Mouse (Mus musculus) adrenal gland, adult 2 months (tissue): ENCODE results near the gene Adgrl4. TPM values are rescaled to one million over a fixed set of nuclear protein-coding genes. Genes with fewer than 3 reads are reported as not detected.

Experiments
- DNase-seq: peaks from one replicate; pipeline ENCODE4 v3.0.0; 2021
- long read RNA-seq: library from polyadenylated mRNA; stranded (forward); transcript quantifications from one replicate; pipeline ENCODE4 v2.0.0, GENCODE M21; 2021
- polyA plus RNA-seq: library from polyadenylated mRNA; depleted of rRNA; stranded (reverse); fragments of >200 nt; gene quantifications from 2 replicates; pipeline ENCODE4 v1.2.3, GENCODE M21; 2012; rRNA removed
- total RNA-seq, 2 experiments: library from RNA; stranded (reverse); gene quantifications; 2 replicates each; pipeline ENCODE4 v1.2.3; 2021

Gene Adgrl4
- total RNA-seq (10 to 100 TPM; 78.7 to 87.4 TPM), polyA plus RNA-seq (3.4 and 6.7 TPM in 2 replicates)
- long read RNA-seq, full-length matches to known transcripts = 10 of 14 reads
- long read RNA-seq, partial matches to known transcripts = 3 of 14 reads
- long read RNA-seq, other reads (novel, unspliced or antisense) = 1 of 14 reads

- DNase-seq = peak; percentile 61
These were observed at the start of gene Adgrl4 for GRCm38 (mm10) chr3:151437693-151438092. TSS of gene Adgrl4 (plus strand) at chr3:151437887.

DNA sequence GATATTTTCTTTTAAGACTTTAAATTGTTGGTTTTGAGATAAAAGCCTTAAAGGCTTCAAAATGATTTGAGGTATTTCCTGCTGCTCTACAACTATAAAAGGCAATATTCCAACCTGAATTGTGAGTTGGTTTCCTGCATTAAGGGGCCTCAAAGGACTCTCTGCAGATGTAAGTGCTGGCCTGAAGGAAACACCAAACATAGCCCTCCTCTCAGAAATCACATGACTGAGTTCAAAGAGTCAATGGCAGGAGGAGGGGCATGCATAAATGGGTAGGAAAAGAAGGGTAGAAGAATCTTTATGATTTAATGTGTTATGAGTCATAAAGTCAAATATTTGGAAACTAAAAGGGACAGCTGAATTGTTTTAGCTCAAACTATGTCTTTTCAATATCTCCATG, 46.8 kb upstream of the Adgrl4 start:
- DNase-seq = no peak

GRCm38 (mm10) chr3:151392891-151393290, 44.8 kb upstream of the Adgrl4 start:
- no peak for DNase-seq

- DNase-seq = no peak
These were observed 44.4 kb upstream of the Adgrl4 start for GRCm38 (mm10) chr3:151393330-151393729.

- DNase-seq = no peak
These were observed 38.4 kb upstream of the Adgrl4 start for GRCm38 (mm10) chr3:151399270-151399669.

DNA sequence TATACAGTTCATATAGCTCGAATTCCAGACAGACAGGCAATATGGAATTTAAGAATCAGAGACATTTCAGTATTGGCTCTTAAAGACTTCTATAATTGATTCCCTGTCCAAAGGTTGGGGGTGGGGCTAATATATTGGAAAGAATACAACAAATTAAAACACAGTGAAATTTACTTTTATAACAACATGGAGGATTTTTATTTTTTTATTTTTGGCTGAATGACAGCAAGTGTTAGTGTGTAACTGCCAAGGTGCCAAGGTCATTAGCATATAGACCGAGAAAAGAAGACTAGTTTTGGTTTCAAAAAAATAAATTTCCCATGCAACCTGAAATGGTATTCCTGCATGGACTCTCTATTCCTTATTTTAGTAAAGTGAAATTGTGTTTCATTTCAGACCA, 26.7 kb upstream of the Adgrl4 start:
- no peak for DNase-seq

- no peak for DNase-seq
These were observed 26.2 kb upstream of the Adgrl4 start for GRCm38 (mm10) chr3:151411488-151411887.

- DNase-seq = no peak
These were observed 20.8 kb upstream of the Adgrl4 start for GRCm38 (mm10) chr3:151416931-151417330.

DNA sequence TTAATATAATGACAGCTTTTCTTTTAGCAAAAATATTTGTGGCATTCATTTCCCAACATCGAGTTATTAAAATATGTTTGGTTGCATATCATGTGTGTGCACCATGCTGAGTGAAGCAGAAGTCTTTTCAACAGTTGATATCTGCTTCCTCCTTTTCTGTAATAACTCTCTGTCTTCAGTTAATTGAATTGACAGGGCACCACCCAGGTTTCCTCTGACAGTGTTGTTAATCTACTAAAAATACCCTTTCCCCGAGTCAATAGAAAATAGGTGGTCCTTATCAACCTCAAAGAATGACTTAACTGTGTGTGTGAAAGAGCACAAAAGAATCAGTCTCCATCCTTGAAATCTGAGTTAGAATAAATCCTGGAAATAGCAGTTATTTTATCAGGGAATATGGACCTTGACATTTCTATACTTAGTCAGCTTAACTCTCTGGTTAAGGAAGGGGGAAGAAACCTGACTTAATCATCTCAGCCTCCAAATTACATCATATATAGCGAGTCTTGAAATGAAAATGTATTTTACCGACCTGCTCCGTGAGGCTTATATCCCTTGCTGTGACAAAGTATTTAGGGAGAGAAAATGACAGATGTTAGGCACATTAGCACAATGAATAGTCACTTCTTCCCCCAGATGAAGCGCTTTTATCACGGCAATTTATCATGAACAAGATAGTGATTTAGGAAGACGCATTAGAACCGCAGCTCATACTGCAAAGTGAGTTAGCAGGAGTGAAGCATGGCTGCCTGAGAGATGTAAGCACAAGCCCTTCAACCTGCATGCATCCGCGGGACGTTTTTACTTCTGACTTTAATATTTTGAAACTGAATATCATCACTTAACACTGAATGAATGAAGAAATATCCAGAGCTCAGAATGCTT, 19.8 kb upstream of the Adgrl4 start:
- DNase-seq = peak; percentile 46

- no peak for DNase-seq
These were observed 13.1 kb upstream of the Adgrl4 start for GRCm38 (mm10) chr3:151424326-151425207.

- no peak for DNase-seq
These were observed 7.6 kb upstream of the Adgrl4 start for GRCm38 (mm10) chr3:151430106-151430505.

GRCm38 (mm10) chr3:151431507-151431906, 6.2 kb upstream of the Adgrl4 start:
- peak; percentile 14 for DNase-seq

DNA sequence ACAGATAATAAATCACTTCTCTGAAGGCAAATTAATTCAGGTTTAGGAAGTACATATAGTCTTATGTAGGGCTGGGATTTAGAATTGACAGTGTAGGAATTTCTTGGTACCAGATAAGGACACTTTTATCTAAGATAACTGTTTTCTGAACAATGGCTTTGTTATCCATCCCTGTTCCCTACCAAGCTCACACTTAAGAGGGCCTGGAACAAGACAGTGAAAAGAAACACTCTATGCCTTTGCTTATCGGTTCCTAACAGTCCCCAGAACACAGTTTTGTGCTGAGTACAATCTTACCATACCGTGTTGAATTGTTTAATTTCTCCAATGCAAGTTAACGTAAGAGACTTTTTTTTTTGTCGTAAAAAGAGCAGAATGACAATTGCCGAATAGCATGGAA, 677 bp downstream of the Adgrl4 start:
- DNase-seq = no peak

DNA sequence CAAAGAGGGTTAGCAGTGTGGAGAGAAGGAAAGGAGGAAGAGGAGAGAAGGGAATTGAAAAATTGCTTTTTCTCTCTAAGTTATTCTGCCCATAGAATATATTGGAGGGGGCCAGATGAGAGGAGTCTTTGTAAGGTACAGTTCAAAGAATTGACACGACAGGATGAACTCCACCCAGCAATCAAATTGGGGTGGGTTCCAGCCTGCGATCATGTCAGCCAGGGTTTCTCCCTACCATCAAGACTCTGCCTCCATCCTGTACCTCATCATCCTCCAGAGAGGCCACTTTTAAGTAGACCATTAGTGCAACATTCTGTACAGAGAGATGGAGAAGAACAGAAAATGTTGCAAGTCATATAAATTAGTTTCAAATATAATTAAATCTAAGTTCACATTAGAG, 2.3 kb downstream of the Adgrl4 start:
- no peak for DNase-seq

- no peak for DNase-seq
These were observed 4.3 kb downstream of the Adgrl4 start for GRCm38 (mm10) chr3:151442026-151442425.

DNA sequence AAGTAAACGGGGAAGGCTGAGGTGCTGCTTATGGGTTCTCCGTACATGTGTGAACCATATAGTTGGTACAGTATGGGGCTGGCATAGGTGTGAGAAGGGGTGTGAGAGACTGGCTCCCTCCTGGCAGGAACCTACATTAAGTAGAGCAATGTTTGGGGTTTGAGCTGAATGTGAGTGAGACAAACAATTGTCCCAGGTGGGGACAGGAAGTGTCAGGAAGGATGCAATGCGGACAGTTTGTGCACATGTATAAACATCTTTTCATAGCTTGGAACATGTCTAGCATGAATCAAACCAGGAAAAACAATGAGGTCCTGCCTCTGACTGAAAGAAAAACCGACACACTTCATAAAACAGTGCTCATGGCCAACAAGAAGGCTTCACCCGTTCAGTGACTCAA, 5.8 kb downstream of the Adgrl4 start:
- no peak for DNase-seq

GRCm38 (mm10) chr3:151444284-151444683, 6.6 kb downstream of the Adgrl4 start:
- DNase-seq = no peak

DNA sequence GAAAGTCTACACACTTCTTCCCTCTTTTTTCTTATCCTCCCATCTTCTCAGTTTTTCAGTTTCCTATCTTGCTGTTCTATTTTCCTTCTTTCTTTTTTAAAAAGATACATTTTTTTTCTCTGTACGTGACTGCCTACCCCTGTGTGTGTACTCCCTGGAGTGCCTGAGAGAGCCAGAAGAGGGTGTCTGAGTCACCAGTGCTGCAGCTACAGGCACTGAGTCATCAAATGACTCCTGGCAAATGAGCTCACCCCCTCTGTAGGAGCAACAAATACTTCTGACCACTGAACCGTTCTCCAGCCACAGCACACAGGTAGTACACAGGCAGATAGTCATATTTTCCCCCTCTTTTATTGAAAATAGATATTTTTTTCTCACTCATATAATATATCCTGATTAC, 8.2 kb downstream of the Adgrl4 start:
- DNase-seq = peak; percentile 55

DNA sequence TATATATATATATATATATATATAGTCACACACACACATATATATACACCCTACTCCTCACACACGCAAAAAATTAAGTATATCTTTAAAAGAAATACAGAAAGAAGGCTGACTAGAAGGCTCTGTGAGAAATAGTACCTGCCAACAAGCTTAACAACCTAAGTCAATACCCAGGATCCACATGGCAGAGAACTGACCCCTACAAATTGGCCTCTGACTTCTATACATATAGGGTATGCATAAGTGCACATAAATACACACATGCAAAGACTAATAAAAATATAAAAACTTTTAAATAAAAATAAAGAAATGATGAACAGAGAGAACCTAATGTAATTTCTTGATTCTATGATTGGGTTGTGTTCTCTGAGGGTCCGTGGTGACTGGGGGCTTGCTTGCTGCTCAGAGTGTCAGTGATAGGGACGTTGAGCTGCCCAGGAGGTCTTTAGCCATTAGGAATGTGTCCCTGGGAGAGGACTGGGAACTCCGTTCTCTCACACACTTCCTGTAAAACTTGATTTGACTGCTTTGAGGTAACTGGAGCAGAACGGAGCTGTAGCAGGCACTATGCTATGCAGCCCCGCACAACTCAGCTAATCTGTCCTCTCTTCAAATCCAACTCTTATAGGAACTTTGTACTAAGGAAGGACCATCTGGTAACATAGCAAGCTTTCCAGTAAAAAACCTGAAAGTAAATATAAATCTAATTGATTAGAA, 17.5 kb downstream of the Adgrl4 start:
- no peak for DNase-seq

DNA sequence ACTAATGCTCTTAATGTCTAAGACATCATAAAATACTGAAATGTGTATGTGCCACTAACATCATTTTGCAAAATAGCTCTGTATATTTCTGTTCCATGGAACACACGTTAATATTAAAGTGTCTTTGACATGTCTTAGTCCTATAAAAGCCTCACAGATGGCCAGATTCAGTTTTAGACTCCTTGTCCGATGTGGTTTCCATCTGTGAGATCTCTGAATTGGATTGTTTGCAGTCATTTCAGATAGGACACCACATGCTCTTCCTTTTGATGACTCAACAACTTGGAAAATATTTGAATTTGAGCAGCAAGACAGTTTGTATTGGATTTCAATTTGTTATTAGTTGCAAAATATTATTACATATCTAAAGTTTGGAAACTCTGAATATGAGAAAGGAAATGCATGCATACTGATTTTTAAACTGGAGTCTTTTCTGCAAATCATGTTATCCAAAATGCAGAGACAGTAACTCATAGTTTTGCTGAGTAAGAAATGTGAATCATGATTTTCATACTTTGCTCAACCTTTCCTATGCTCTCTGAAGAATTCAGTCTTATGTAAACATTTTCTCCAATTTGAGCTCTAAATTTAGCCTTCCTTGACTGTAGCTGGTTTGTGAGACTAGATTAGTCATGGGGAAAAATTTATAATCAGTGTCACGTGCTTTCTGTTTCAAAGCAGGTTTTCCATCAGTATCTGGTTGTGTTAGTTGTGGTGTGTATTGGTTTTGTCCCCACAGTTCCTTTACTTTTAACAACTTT, 21.9 kb downstream of the Adgrl4 start:
- DNase-seq = no peak

- DNase-seq = no peak
These were observed 27.5 kb downstream of the Adgrl4 start for GRCm38 (mm10) chr3:151465215-151465614.
